Mouse (Mus musculus) ovary, postnatal 36 days (tissue): ENCODE results near the gene Lamb1.

Experiments
- DNase-seq: peaks from one replicate; pipeline ENCODE4 v3.0.0; 2022; ENCODE audit warnings: low spot score, mixed read lengths

Lamb1 gene

GRCm38 (mm10) chr12:31289046-31289445 is 24.0 kb downstream of the Lamb1 start:
- DNase-seq = no peak

- DNase-seq = no peak
Observed at GRCm38 (mm10) chr12:31290951-31291350, 25.9 kb downstream of the Lamb1 start.

GRCm38 (mm10) chr12:31293361-31294142 is 28.5 kb downstream of the Lamb1 start:
- DNase-seq = no peak

GRCm38 (mm10) chr12:31294526-31294925 is 29.5 kb downstream of the Lamb1 start:
- no peak for DNase-seq

- DNase-seq = no peak
Observed at GRCm38 (mm10) chr12:31294996-31295395, 30.0 kb downstream of the Lamb1 start.

- DNase-seq = no peak
Observed at GRCm38 (mm10) chr12:31295505-31295904, 30.5 kb downstream of the Lamb1 start.

GRCm38 (mm10) chr12:31296097-31296496 is 31.1 kb downstream of the Lamb1 start:
- DNase-seq = no peak

- no peak for DNase-seq
Observed at GRCm38 (mm10) chr12:31298122-31298521, 33.1 kb downstream of the Lamb1 start.

- no peak for DNase-seq
Observed at GRCm38 (mm10) chr12:31298530-31298929, 33.5 kb downstream of the Lamb1 start.

GRCm38 (mm10) chr12:31299126-31299525 is 34.1 kb downstream of the Lamb1 start:
- DNase-seq = no peak

GRCm38 (mm10) chr12:31299676-31300197 is 34.7 kb downstream of the Lamb1 start:
- DNase-seq = no peak

- no peak for DNase-seq
Observed at GRCm38 (mm10) chr12:31300276-31300675, 35.2 kb downstream of the Lamb1 start.

GRCm38 (mm10) chr12:31302266-31302665 is 37.2 kb downstream of the Lamb1 start:
- no peak for DNase-seq

- DNase-seq = no peak
Observed at GRCm38 (mm10) chr12:31302766-31303511, 37.9 kb downstream of the Lamb1 start.

GRCm38 (mm10) chr12:31306075-31306675 is 41.1 kb downstream of the Lamb1 start:
- no peak for DNase-seq

GRCm38 (mm10) chr12:31307011-31307410 is 42.0 kb downstream of the Lamb1 start:
- no peak for DNase-seq

GRCm38 (mm10) chr12:31307756-31308155 is 42.7 kb downstream of the Lamb1 start:
- no peak for DNase-seq

- DNase-seq = no peak
Observed at GRCm38 (mm10) chr12:31310687-31311086, 45.7 kb downstream of the Lamb1 start.

- DNase-seq = no peak
Observed at GRCm38 (mm10) chr12:31311671-31312265, 46.7 kb downstream of the Lamb1 start.

GRCm38 (mm10) chr12:31312281-31312680 is 47.2 kb downstream of the Lamb1 start:
- DNase-seq = no peak

GRCm38 (mm10) chr12:31313136-31313535 is 48.1 kb downstream of the Lamb1 start:
- DNase-seq = no peak

- DNase-seq = no peak
Observed at GRCm38 (mm10) chr12:31314310-31314709, 49.3 kb downstream of the Lamb1 start.
